Mouse (Mus musculus): ENCODE measurements around the gene Rps6ka2. TPM values are rescaled to one million over a fixed set of nuclear protein-coding genes. Genes with fewer than 3 reads are reported as not detected.

Gene Rps6ka2
- polyA plus RNA-seq, 1 experiment from 2014 or later: 20.1 TPM

GRCm38 (mm10) chr17:7264610-7265009 lies 94.7 kb downstream of the Rps6ka2 start:
- H3K9me3 ChIP-seq (ENCODE audit: control insufficient read depth, low read length): no peaks in the 10 kb centered on the region
- no peak overlapping the region for H3K4me2 ChIP-seq (ENCODE audit: low read depth, severe bottlenecking)
- no peaks in the 10 kb centered on the region for H3K27me3 ChIP-seq (ENCODE audit: control insufficient read depth, insufficient read depth, low read length)
- 92% methylated on average over 5 of the region's 5 CpGs for WGBS
- no peak overlapping the region for H3K4me3 ChIP-seq (ENCODE audit: low read depth, low read length)
- ATAC-seq (ENCODE audit: insufficient number of reproducible peaks, low FRiP score, low TSS enrichment, low read depth): no peak
- no peak overlapping the region for H3K27ac ChIP-seq (replicated peaks; ENCODE audit: low read depth, low read length)
- no peak for DNase-seq (ENCODE audit: low spot score)
- peaks cover 5% of the 10 kb centered on the region; the same call in 1 of the 2 replicates for H3K4me1 ChIP-seq (ENCODE audit: control insufficient read depth, insufficient read depth, low read length)
- no peaks in the 10 kb centered on the region for H3K36me3 ChIP-seq (ENCODE audit: control insufficient read depth, insufficient read depth, low read length)
- H3K9ac ChIP-seq (ENCODE audit: low read length): no peak overlapping the region

GRCm38 (mm10) chr17:7265291-7265690 lies 95.4 kb downstream of the Rps6ka2 start:
- no peak overlapping the region for H3K27ac ChIP-seq (replicated peaks; ENCODE audit: low read depth, low read length)
- H3K4me2 ChIP-seq (ENCODE audit: low read depth, severe bottlenecking): no peak overlapping the region
- DNase-seq (ENCODE audit: low spot score) (no peak), ATAC-seq (ENCODE audit: insufficient number of reproducible peaks, low FRiP score, low TSS enrichment, low read depth) (no peak)
- H3K4me1 ChIP-seq (ENCODE audit: control insufficient read depth, insufficient read depth, low read length): peaks cover 6% of the 10 kb centered on the region
- no peak overlapping the region for H3K4me3 ChIP-seq (ENCODE audit: low read depth, low read length)
- H3K27me3 ChIP-seq (ENCODE audit: control insufficient read depth, insufficient read depth, low read length): no peaks in the 10 kb centered on the region
- no peaks in the 10 kb centered on the region for H3K36me3 ChIP-seq (ENCODE audit: control insufficient read depth, insufficient read depth, low read length)
- no peaks in the 10 kb centered on the region for H3K9me3 ChIP-seq (ENCODE audit: control insufficient read depth, low read length)
- 90% methylated on average over 4 of the region's 4 CpGs for WGBS
- H3K9ac ChIP-seq (ENCODE audit: low read length): no peak overlapping the region

- 87% methylated on average over 12 of the region's 12 CpGs for WGBS
- H3K4me2 ChIP-seq (ENCODE audit: low read depth, severe bottlenecking): no peak overlapping the region
- no peaks in the 10 kb centered on the region for H3K9me3 ChIP-seq (ENCODE audit: control insufficient read depth, low read length)
- no peak overlapping the region for H3K27ac ChIP-seq (replicated peaks; ENCODE audit: low read depth, low read length)
- ATAC-seq (ENCODE audit: insufficient number of reproducible peaks, low FRiP score, low TSS enrichment, low read depth): no peak
- peaks cover 9% of the 10 kb centered on the region for H3K4me1 ChIP-seq (ENCODE audit: control insufficient read depth, insufficient read depth, low read length)
- H3K36me3 ChIP-seq (ENCODE audit: control insufficient read depth, insufficient read depth, low read length): no peaks in the 10 kb centered on the region
- H3K9ac ChIP-seq (ENCODE audit: low read length): no peak overlapping the region
- H3K4me3 ChIP-seq (ENCODE audit: low read depth, low read length): no peak overlapping the region
- H3K27me3 ChIP-seq (ENCODE audit: control insufficient read depth, insufficient read depth, low read length): no peaks in the 10 kb centered on the region
- no peak for DNase-seq (ENCODE audit: low spot score)
Observed at GRCm38 (mm10) chr17:7265705-7266368, 95.9 kb downstream of the Rps6ka2 start.

GRCm38 (mm10) chr17:7267843-7268242 lies 97.9 kb downstream of the Rps6ka2 start:
- no peak for ATAC-seq (ENCODE audit: insufficient number of reproducible peaks, low FRiP score, low TSS enrichment, low read depth)
- Histone ChIP-seq H3K4me1 (ENCODE audit: control insufficient read depth, insufficient read depth, low read length) (peaks cover 13% of the 10 kb centered on the region), H3K4me3 (ENCODE audit: low read depth, low read length) (no peak overlapping the region), H3K27ac (replicated peaks; ENCODE audit: low read depth, low read length) (no peak overlapping the region), H3K36me3 (ENCODE audit: control insufficient read depth, insufficient read depth, low read length) (no peaks in the 10 kb centered on the region), H3K9ac (ENCODE audit: low read length) (no peak overlapping the region), H3K9me3 (ENCODE audit: control insufficient read depth, low read length) (no peaks in the 10 kb centered on the region), H3K4me2 (ENCODE audit: low read depth, severe bottlenecking) (no peak overlapping the region), H3K27me3 (ENCODE audit: control insufficient read depth, insufficient read depth, low read length) (no peaks in the 10 kb centered on the region)
- 84% methylated on average over 2 of the region's 2 CpGs for WGBS
- no peak for DNase-seq (ENCODE audit: low spot score)

GRCm38 (mm10) chr17:7269151-7269806 lies 99.4 kb downstream of the Rps6ka2 start:
- no peak overlapping the region for H3K27ac ChIP-seq (replicated peaks; ENCODE audit: low read depth, low read length)

GRCm38 (mm10) chr17:7270506-7270905 lies 100.6 kb downstream of the Rps6ka2 start:
- H3K27ac ChIP-seq (replicated peaks; ENCODE audit: low read depth, low read length): no peak overlapping the region

More at GRCm38 (mm10) chr17:7269151-7269806, 99.4 kb downstream of the Rps6ka2 start:
- DNase-seq (ENCODE audit: low spot score) (no peak), ATAC-seq (ENCODE audit: insufficient number of reproducible peaks, low FRiP score, low TSS enrichment, low read depth) (no peak)
- H3K4me1 ChIP-seq (ENCODE audit: control insufficient read depth, insufficient read depth, low read length): peaks cover 13% of the 10 kb centered on the region
- no peaks in the 10 kb centered on the region for H3K27me3 ChIP-seq (ENCODE audit: control insufficient read depth, insufficient read depth, low read length)
- WGBS: 57% methylated on average over 12 of the region's 12 CpGs
- no peak overlapping the region for H3K4me3 ChIP-seq (ENCODE audit: low read depth, low read length)
- no peaks in the 10 kb centered on the region for H3K36me3 ChIP-seq (ENCODE audit: control insufficient read depth, insufficient read depth, low read length)
- no peaks in the 10 kb centered on the region for H3K9me3 ChIP-seq (ENCODE audit: control insufficient read depth, low read length)
- no peak overlapping the region for H3K9ac ChIP-seq (ENCODE audit: low read length)
- H3K4me2 ChIP-seq (ENCODE audit: low read depth, severe bottlenecking): no peak overlapping the region

GRCm38 (mm10) chr17:7271522-7272134 lies 101.7 kb downstream of the Rps6ka2 start:
- no peak overlapping the region for H3K4me2 ChIP-seq (ENCODE audit: low read depth, severe bottlenecking)
- ATAC-seq (ENCODE audit: insufficient number of reproducible peaks, low FRiP score, low TSS enrichment, low read depth) (peak; percentile 80), DNase-seq (ENCODE audit: low spot score) (peak; percentile 34)
- no peak overlapping the region for H3K9ac ChIP-seq (ENCODE audit: low read length)
- H3K9me3 ChIP-seq (ENCODE audit: control insufficient read depth, low read length): no peaks in the 10 kb centered on the region
- 58% methylated on average over 10 of the region's 10 CpGs for WGBS
- no peaks in the 10 kb centered on the region for H3K36me3 ChIP-seq (ENCODE audit: control insufficient read depth, insufficient read depth, low read length)
- no peak overlapping the region for H3K27ac ChIP-seq (replicated peaks; ENCODE audit: low read depth, low read length)
- H3K4me1 ChIP-seq (ENCODE audit: control insufficient read depth, insufficient read depth, low read length): peaks cover 11% of the 10 kb centered on the region
- no peaks in the 10 kb centered on the region for H3K27me3 ChIP-seq (ENCODE audit: control insufficient read depth, insufficient read depth, low read length)
- H3K4me3 ChIP-seq (ENCODE audit: low read depth, low read length): no peak overlapping the region

More at GRCm38 (mm10) chr17:7270506-7270905, 100.6 kb downstream of the Rps6ka2 start:
- no peaks in the 10 kb centered on the region for H3K36me3 ChIP-seq (ENCODE audit: control insufficient read depth, insufficient read depth, low read length)
- H3K4me2 ChIP-seq (ENCODE audit: low read depth, severe bottlenecking): no peak overlapping the region
- ATAC-seq (ENCODE audit: insufficient number of reproducible peaks, low FRiP score, low TSS enrichment, low read depth) (no peak), DNase-seq (ENCODE audit: low spot score) (peak; percentile 23)
- H3K9me3 ChIP-seq (ENCODE audit: control insufficient read depth, low read length): no peaks in the 10 kb centered on the region
- H3K4me1 ChIP-seq (ENCODE audit: control insufficient read depth, insufficient read depth, low read length): peaks cover 11% of the 10 kb centered on the region
- H3K4me3 ChIP-seq (ENCODE audit: low read depth, low read length): no peak overlapping the region
- H3K27me3 ChIP-seq (ENCODE audit: control insufficient read depth, insufficient read depth, low read length): no peaks in the 10 kb centered on the region
- no peak overlapping the region for H3K9ac ChIP-seq (ENCODE audit: low read length)
- WGBS: 63% methylated on average over 8 of the region's 8 CpGs

- WGBS: 62% methylated on average over 9 of the region's 9 CpGs
- Histone ChIP-seq H3K4me3 (ENCODE audit: low read depth, low read length) (no peak overlapping the region), H3K36me3 (ENCODE audit: control insufficient read depth, insufficient read depth, low read length) (no peaks in the 10 kb centered on the region), H3K27me3 (ENCODE audit: control insufficient read depth, insufficient read depth, low read length) (no peaks in the 10 kb centered on the region), H3K4me2 (ENCODE audit: low read depth, severe bottlenecking) (no peak overlapping the region), H3K9ac (ENCODE audit: low read length) (no peak overlapping the region), H3K9me3 (ENCODE audit: control insufficient read depth, low read length) (no peaks in the 10 kb centered on the region), H3K27ac (replicated peaks; ENCODE audit: low read depth, low read length) (no peak overlapping the region), H3K4me1 (ENCODE audit: control insufficient read depth, insufficient read depth, low read length) (peaks cover 11% of the 10 kb centered on the region)
- no peak for ATAC-seq (ENCODE audit: insufficient number of reproducible peaks, low FRiP score, low TSS enrichment, low read depth)
- no peak for DNase-seq (ENCODE audit: low spot score)
Observed at GRCm38 (mm10) chr17:7273054-7273453, 103.1 kb downstream of the Rps6ka2 start.

All from limb, embryonic 11.5 days (tissue).